Mouse (Mus musculus) MEL (cell line): ENCODE results near the gene Tigd2. TPM values are rescaled to one million over a fixed set of nuclear protein-coding genes. Genes with fewer than 3 reads are reported as not detected.

Experiments used
- DNase-seq: peaks from one replicate; pipeline ENCODE4 v3.0.0; 2011; ENCODE audit warnings: low read depth, low spot score
- H3K27ac ChIP-seq: 2 replicates; pipeline ENCODE4 v1.5.1; 2012; ENCODE audit warnings: low read depth, mild to moderate bottlenecking, control low read depth, low read length, moderate library complexity; ENCODE audit not compliant: control insufficient read depth
- H3K27me3 ChIP-seq, 2 experiments: fragments of 150-350 bp in 1 of 2; sonication (generic) in 1 of 2; 2 replicates each; pipeline ENCODE4 v1.6.1; 2012; ENCODE audit warnings: low read length in 2 of 2, mild to moderate bottlenecking in 2 of 2, improper control_type of control experiment in 1 of 2, moderate library complexity in 1 of 2; ENCODE audit not compliant: insufficient read depth in 2 of 2, control insufficient read depth in 1 of 2
- H3K36me3 ChIP-seq, 2 experiments: 2 replicates each; pipeline ENCODE4 v1.6.1; 2012 to 2014; ENCODE audit warnings: low read length in 2 of 2, improper control_type of control experiment in 1 of 2, inconsistent platforms in 1 of 2, mild to moderate bottlenecking in 1 of 2; ENCODE audit not compliant: insufficient read depth in 2 of 2, control insufficient read depth in 1 of 2
- H3K4me1 ChIP-seq, 2 experiments: fragments of 150-350 bp in 1 of 2; sonication (generic) in 1 of 2; 2 replicates each; pipeline ENCODE4 v1.6.1; 2012; ENCODE audit warnings: low read length in 2 of 2, improper control_type of control experiment in 1 of 2, mild to moderate bottlenecking in 1 of 2; ENCODE audit not compliant: insufficient read depth in 2 of 2, control insufficient read depth in 1 of 2
- H3K4me3 ChIP-seq, 2 experiments: fragments of 150-350 bp in 1 of 2; sonication (generic) in 1 of 2; 2 replicates each; pipeline ENCODE4 v1.5.1; 2012; ENCODE audit warnings: low read depth in 2 of 2, low read length in 2 of 2, mild to moderate bottlenecking in 2 of 2, moderate library complexity in 2 of 2, control low read depth in 1 of 2, improper control_type of control experiment in 1 of 2; ENCODE audit not compliant: control insufficient read depth in 1 of 2, insufficient read depth in 1 of 2
- H3K79me2 ChIP-seq: 2 replicates; pipeline ENCODE4 v1.6.1; 2012; ENCODE audit warnings: mild to moderate bottlenecking, low read length, moderate library complexity; ENCODE audit not compliant: control insufficient read depth, poor library complexity, insufficient read depth
- H3K9ac ChIP-seq: 2 replicates; pipeline ENCODE4 v1.6.1; 2012; ENCODE audit warnings: low read depth, mild to moderate bottlenecking, control low read depth, low read length, moderate library complexity; ENCODE audit not compliant: control insufficient read depth, poor library complexity, severe bottlenecking
- H3K9me3 ChIP-seq: fragments of 150-350 bp; sonication (generic); replicated peaks from 2 replicates; pipeline ENCODE4 v1.6.1; 2012; ENCODE audit warnings: mild to moderate bottlenecking, low read length, improper control_type of control experiment, moderate library complexity; ENCODE audit not compliant: insufficient read depth
- CTCF ChIP-seq, 3 experiments: IDR thresholded peaks in 2 of 3; conservative IDR thresholded peaks in 1 of 3; 2 replicates each; pipeline ENCODE4 v1.5.1; 2011 to 2012; ENCODE audit warnings: low read length in 3 of 3, low read depth in 2 of 3, mild to moderate bottlenecking in 2 of 3, improper control_type of control experiment in 1 of 3, inconsistent platforms in 1 of 3, mixed read lengths in 1 of 3, moderate library complexity in 1 of 3; ENCODE audit not compliant: control insufficient read depth in 1 of 3, insufficient read depth in 1 of 3, poor library complexity in 1 of 3, severe bottlenecking in 1 of 3
- ELF1 ChIP-seq: IDR thresholded peaks from 2 replicates; pipeline ENCODE4 v1.6.1; 2014; ENCODE audit warnings: low read depth, mild to moderate bottlenecking, inconsistent platforms, low read length, improper control_type of control experiment, moderate library complexity
- EP300 ChIP-seq, 2 experiments: IDR thresholded peaks; 2 replicates each; pipeline ENCODE4 v1.6.1; 2011; ENCODE audit warnings: improper control_type of control experiment in 2 of 2, low read length in 2 of 2, low read depth in 1 of 2, mild to moderate bottlenecking in 1 of 2
- ETS1 ChIP-seq: IDR thresholded peaks from 2 replicates; pipeline ENCODE4 v1.6.1; 2012; ENCODE audit warnings: low read depth, mild to moderate bottlenecking, inconsistent platforms, low read length, improper control_type of control experiment, moderate library complexity
- GATA1 ChIP-seq: IDR thresholded peaks from 2 replicates; pipeline ENCODE4 v1.6.1; 2011; ENCODE audit warnings: low read depth, low read length, improper control_type of control experiment
- JUND ChIP-seq: IDR thresholded peaks from 2 replicates; pipeline ENCODE4 v1.6.1; 2011; ENCODE audit warnings: low read depth, mild to moderate bottlenecking, improper control_type of control experiment, low read length
- MAX ChIP-seq: IDR thresholded peaks from 2 replicates; pipeline ENCODE4 v1.6.1; 2011; ENCODE audit warnings: low read length, improper control_type of control experiment
- MAZ ChIP-seq: IDR thresholded peaks from 2 replicates; pipeline ENCODE4 v1.6.1; 2012; ENCODE audit warnings: low read depth, mild to moderate bottlenecking, inconsistent platforms, low read length, improper control_type of control experiment
- MYB ChIP-seq: IDR thresholded peaks from 2 replicates; pipeline ENCODE4 v1.6.1; 2011; ENCODE audit warnings: mild to moderate bottlenecking, low read depth, low read length, improper control_type of control experiment
- POLR2AphosphoS5 ChIP-seq: IDR thresholded peaks from 2 replicates; pipeline ENCODE4 v1.6.1; 2012; ENCODE audit warnings: low read depth, borderline replicate concordance, mild to moderate bottlenecking, inconsistent platforms, low read length, moderate library complexity, mixed read lengths
- RAD21 ChIP-seq: IDR thresholded peaks from 2 replicates; pipeline ENCODE4 v1.6.1; 2011; ENCODE audit warnings: mild to moderate bottlenecking, low read depth, low read length, improper control_type of control experiment
- RCOR1 ChIP-seq: IDR thresholded peaks from 2 replicates; pipeline ENCODE4 v1.6.1; 2012; ENCODE audit warnings: low read depth, mild to moderate bottlenecking, inconsistent platforms, low read length, improper control_type of control experiment
- SIN3A ChIP-seq: IDR thresholded peaks from 2 replicates; pipeline ENCODE4 v1.6.1; 2012; ENCODE audit warnings: low read length, improper control_type of control experiment, inconsistent platforms
- SMC3 ChIP-seq: IDR thresholded peaks from 2 replicates; pipeline ENCODE4 v1.6.1; 2011; ENCODE audit warnings: low read depth, low read length, improper control_type of control experiment
- ZC3H11A ChIP-seq: IDR thresholded peaks from 2 replicates; pipeline ENCODE4 v1.6.1; 2012; ENCODE audit warnings: low read depth, mild to moderate bottlenecking, inconsistent platforms, low read length, improper control_type of control experiment
- ZMIZ1 ChIP-seq: IDR thresholded peaks from 2 replicates; pipeline ENCODE4 v1.6.1; 2012; ENCODE audit warnings: low read depth, mild to moderate bottlenecking, inconsistent platforms, low read length, improper control_type of control experiment, moderate library complexity
- polyA plus RNA-seq, 2 experiments: library from polyadenylated mRNA; stranded (reverse) in 1 of 2; unstranded in 1 of 2; fragments of >175 nt in 1 of 2; fragments of >200 nt in 1 of 2; gene quantifications; 2 replicates each; pipeline versions ENCODE4 v1.2.1 to v1.2.4; 2012; ENCODE audit warnings: low replicate concordance in 2 of 2, low read depth in 1 of 2; ENCODE audit not compliant: insufficient read length in 2 of 2, insufficient read depth in 1 of 2, missing spikeins in 1 of 2
- total RNA-seq: library from RNA; depleted of rRNA; stranded (reverse); fragments of 300-350 nt; gene quantifications from 2 replicates; pipeline ENCODE4 v1.2.3, GENCODE M21; 2012

The Tigd2 gene
- total and polyA plus RNA-seq, 3 experiments = 7.2 to 64.5 (median 7.5) TPM

GRCm38 (mm10) chr6:59180376-59180996 lies 28.2 kb upstream of the Tigd2 start:
- TF ChIP-seq EP300 (IDR thresholded peaks at IDR 0.05; ENCODE audit: low read depth in 1 of 2, low read length in 2 of 2) (no peak), ZC3H11A (peak; percentile 86), ELF1 (no peak), MAX (peak; percentile 49; the same call in 1 of the 2 replicates), CTCF (IDR thresholded peaks at IDR 0.05 in 2 of 3, conservative IDR thresholded peaks at IDR 0.05 in 1 of 3; ENCODE audit: control insufficient read depth in 1 of 3, insufficient read depth in 1 of 3, low read depth in 2 of 3, low read length in 3 of 3, poor library complexity in 1 of 3, severe bottlenecking in 1 of 3) (peak; percentile 32 to 89 (median 42); a peak in 5 of 6 replicates), RAD21 (peak; percentile 93), SMC3 (peak; percentile 92)
- DNase-seq = peak; percentile 77
- no peak overlapping the region for H3K9ac ChIP-seq
- no peaks in the 10 kb centered on the region for H3K4me1 ChIP-seq
- H3K36me3 ChIP-seq = no peaks in the 10 kb centered on the region; a peak in 1 of 4 replicates
- no peak overlapping the region for H3K4me3 ChIP-seq
- H3K9me3 ChIP-seq = no peaks in the 10 kb centered on the region
- H3K27ac ChIP-seq = no peak overlapping the region
- H3K79me2 ChIP-seq = no peaks in the 10 kb centered on the region
- H3K27me3 ChIP-seq = peaks cover 0 to 3% of the 10 kb centered on the region in 2 experiments; a peak in 1 of 4 replicates

GRCm38 (mm10) chr6:59185010-59185699 lies 23.5 kb upstream of the Tigd2 start:
- Histone ChIP-seq H3K27me3 (peaks cover 0 to 3% of the 10 kb centered on the region in 2 experiments; a peak in 1 of 4 replicates), H3K4me3 (peak overlapping the region in 1 of 2 experiments; percentile 8; a peak in 2 of 4 replicates), H3K9ac (no peak overlapping the region), H3K4me1 (no peaks in the 10 kb centered on the region; a peak in 1 of 4 replicates), H3K9me3 (no peaks in the 10 kb centered on the region), H3K36me3 (no peaks in the 10 kb centered on the region; a peak in 1 of 4 replicates), H3K79me2 (no peaks in the 10 kb centered on the region), H3K27ac (no peak overlapping the region)
- no peak for TF ChIP-seq MYB
- TF ChIP-seq JUND = peak; percentile 52; the same call in 1 of the 2 replicates
- TF ChIP-seq ZMIZ1 = no peak
- no peak for TF ChIP-seq POLR2AphosphoS5
- no peak for TF ChIP-seq MAZ
- no peak for TF ChIP-seq SIN3A
- peak; percentile 70 for TF ChIP-seq ETS1
- peak; percentile 11; the same call in 1 of the 2 replicates for TF ChIP-seq GATA1
- TF ChIP-seq RCOR1 = peak; percentile 95
- peak; percentile 60 for TF ChIP-seq MAX
- peak; percentile 42; the same call in 1 of the 2 replicates for TF ChIP-seq ELF1
- peak; percentile 78 for DNase-seq
